Mouse (Mus musculus) liver, embryonic 16.5 days (tissue): Measurements from ENCODE around the gene Wdr95. TPM values are rescaled to one million over a fixed set of nuclear protein-coding genes. Genes with fewer than 3 reads are reported as not detected.
A peak's percentile ranks its signal among the peaks of the same experiment; 100 is the strongest.

Experiments
- ATAC-seq: fragments of 200-750 bp; cut with Nextera tagmentation; 2 replicates; pipeline ENCODE4 v1.8.0; 2017; ENCODE audit warnings: low read depth, mild to moderate bottlenecking, moderate number of reproducible peaks, moderate library complexity
- H3K27ac ChIP-seq: fragments of 300-500 bp; sonication (generic); 2 replicates; pipeline ENCODE4 v1.5.1; 2014; ENCODE audit warnings: mild to moderate bottlenecking, low read length
- H3K27me3 ChIP-seq: fragments of 300-500 bp; sonication (generic); 2 replicates; pipeline ENCODE4 v1.6.1; 2014; ENCODE audit warnings: low read depth, low read length, mixed read lengths; ENCODE audit not compliant: control insufficient read depth, insufficient read depth
- H3K36me3 ChIP-seq: fragments of 300-500 bp; sonication (generic); 2 replicates; pipeline ENCODE4 v1.6.1; 2014; ENCODE audit warnings: mild to moderate bottlenecking; ENCODE audit not compliant: control insufficient read depth, insufficient read depth
- H3K4me1 ChIP-seq: fragments of 300-500 bp; sonication (generic); 2 replicates; pipeline ENCODE4 v1.6.1; 2014; ENCODE audit warnings: low read depth, low read length, mixed read lengths; ENCODE audit not compliant: control insufficient read depth
- H3K4me2 ChIP-seq: fragments of 300-500 bp; sonication (generic); 2 replicates; pipeline ENCODE4 v1.6.1; 2014; ENCODE audit warnings: low read depth, low read length, mixed read lengths
- H3K4me3 ChIP-seq: fragments of 300-500 bp; sonication (generic); 2 replicates; pipeline ENCODE4 v1.5.1; 2014; ENCODE audit warnings: low read depth, mild to moderate bottlenecking, low read length
- H3K9ac ChIP-seq: fragments of 300-500 bp; sonication (generic); 2 replicates; pipeline ENCODE4 v1.6.1; 2014; ENCODE audit warnings: low read depth, low read length
- H3K9me3 ChIP-seq: fragments of 300-500 bp; sonication (generic); replicated peaks from 2 replicates; pipeline ENCODE4 v1.6.1; 2016; ENCODE audit warnings: low read length; ENCODE audit not compliant: control insufficient read depth
- WGBS: fragments of 180-500 bp; shearing (Covaris S2); extraction: QIAGEN DNeasy Blood & Tissue Kit; methylation state at CpG from one replicate; pipeline ENCODE4 v1.1.7; 2014; ENCODE audit not compliant: insufficient replicate concordance; 5-methylcytosine and 5-hydroxymethylcytosine counted together
- polyA plus RNA-seq: library from polyadenylated mRNA; unstranded; fragments of >200 nt; fragmentation: Nextera tagmentation; extraction: Ambion mirVana; gene quantifications from 2 replicates; pipeline ENCODE4 v1.2.1, GENCODE M21; 2015

The Wdr95 gene
- polyA plus RNA-seq, 1 experiment from 2014 or later, result not detected

DNA sequence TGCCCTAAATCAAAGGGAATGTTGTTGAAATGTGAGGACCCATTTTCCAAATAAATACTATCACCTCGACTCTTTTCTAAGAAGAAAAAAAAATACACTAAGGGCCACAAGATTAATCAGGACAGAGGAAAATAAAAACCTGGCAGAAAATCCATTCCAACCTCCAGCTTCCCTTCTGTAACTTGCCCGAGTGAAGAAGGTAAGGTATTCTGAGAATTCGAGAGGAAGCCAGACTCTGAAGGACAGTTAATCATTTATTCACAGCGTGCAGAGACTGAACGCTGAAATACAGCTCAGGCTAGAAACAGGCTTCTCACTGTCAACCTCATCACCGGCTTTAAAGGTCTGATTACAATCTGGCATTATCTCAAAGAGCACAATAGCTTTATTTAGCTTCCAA lies 94.2 kb downstream of the Wdr95 start:
- Histone ChIP-seq H3K27ac (no peak overlapping the region), H3K27me3 (no peaks in the 10 kb centered on the region), H3K9ac (no peak overlapping the region), H3K4me3 (no peak overlapping the region), H3K36me3 (peaks cover 34% of the 10 kb centered on the region), H3K4me1 (peaks cover 14% of the 10 kb centered on the region), H3K9me3 (no peaks in the 10 kb centered on the region), H3K4me2 (no peak overlapping the region)
- ATAC-seq, result no peak
- 56% methylated on average over 6 of the region's 6 CpGs for WGBS

DNA sequence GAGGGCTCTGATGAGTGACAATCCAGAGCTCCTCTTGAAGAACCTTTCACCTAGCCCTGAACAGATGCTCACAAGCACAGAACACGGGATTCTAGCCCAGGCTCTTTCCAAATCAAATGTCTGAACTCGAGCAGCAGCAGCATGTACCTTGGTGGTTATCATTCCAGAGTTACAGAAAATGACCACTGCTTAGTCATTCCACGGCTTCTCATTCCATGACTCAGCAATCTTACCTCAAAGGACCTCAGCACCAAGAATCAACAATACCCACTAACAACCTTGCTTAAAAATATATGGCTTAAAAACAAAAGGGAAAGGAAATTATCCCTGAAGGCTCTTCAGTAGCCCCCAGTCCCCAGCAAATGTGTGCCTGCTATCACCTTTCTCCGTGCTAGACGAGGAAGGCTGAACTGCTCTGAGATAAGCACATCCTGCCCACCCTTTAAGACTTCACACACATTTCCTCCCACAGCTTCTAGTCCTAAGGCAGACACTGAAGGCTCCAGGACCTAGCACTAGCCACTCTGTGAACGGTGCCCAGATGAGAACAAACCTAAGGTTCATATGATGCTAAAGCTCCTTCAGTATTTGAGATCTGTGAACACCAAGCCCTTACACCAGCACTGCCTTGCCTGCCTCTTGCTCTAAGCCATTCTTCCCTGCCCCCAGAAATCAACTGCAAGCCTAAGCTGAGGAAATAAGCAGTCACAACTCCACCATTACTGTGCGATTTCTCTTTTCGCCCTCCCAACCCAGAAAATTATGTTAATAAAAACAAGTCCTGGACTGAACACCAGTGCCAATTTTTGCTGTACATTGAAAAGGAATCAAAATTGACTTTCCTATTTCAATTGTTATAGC lies 95.6 kb downstream of the Wdr95 start:
- Histone ChIP-seq H3K4me1 (peaks cover 14% of the 10 kb centered on the region), H3K9me3 (no peaks in the 10 kb centered on the region), H3K27ac (peak overlapping the region; percentile 82), H3K4me2 (peak overlapping the region; percentile 33), H3K4me3 (no peak overlapping the region), H3K27me3 (no peaks in the 10 kb centered on the region), H3K36me3 (peaks cover 27% of the 10 kb centered on the region), H3K9ac (peak overlapping the region; percentile 4; the same call in 1 of the 2 replicates)
- peak; percentile 89 for ATAC-seq
- WGBS, result 30% methylated on average over 8 of the region's 8 CpGs

GRCm38 (mm10) chr5:149625547-149625946 lies 97.1 kb downstream of the Wdr95 start:
- Histone ChIP-seq H3K27me3 (no peaks in the 10 kb centered on the region), H3K27ac (no peak overlapping the region), H3K9ac (no peak overlapping the region), H3K4me1 (peaks cover 14% of the 10 kb centered on the region), H3K36me3 (peaks cover 28% of the 10 kb centered on the region), H3K9me3 (no peaks in the 10 kb centered on the region), H3K4me3 (no peak overlapping the region), H3K4me2 (no peak overlapping the region)
- no peak for ATAC-seq
- 69% methylated on average over 3 of the region's 3 CpGs for WGBS

DNA sequence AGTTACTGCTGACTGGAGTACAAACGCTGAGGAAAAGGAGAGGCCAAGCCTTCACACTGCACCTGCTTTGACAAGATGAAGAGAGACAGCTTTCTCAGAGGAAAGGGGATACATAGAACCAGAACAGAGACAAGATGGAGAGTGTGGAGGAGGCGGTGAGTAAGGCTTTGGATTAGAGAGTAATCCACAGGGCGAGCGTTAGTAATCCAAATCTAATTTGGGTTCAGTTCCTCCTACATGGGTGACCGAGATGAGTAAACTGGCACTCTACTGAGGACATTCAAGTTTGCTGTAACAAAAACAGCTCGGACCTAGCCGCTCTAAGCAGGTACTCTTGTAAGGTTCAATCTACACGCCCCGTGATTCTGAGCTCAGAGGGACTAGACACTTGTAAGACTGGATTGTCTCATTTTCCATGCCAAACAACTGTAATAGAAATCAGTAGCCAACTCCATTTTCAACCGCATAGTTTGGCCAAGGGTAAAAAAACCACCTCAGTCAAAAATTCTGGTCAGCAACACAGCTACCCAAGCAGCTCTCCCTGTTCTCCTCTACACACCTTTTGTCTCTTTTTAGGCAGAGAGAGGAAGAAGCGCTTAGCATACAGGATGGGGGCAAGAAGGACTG lies 106.0 kb downstream of the Wdr95 start:
- Histone ChIP-seq H3K27ac (no peak overlapping the region), H3K9me3 (no peaks in the 10 kb centered on the region), H3K4me2 (peak overlapping the region; percentile 96), H3K27me3 (no peaks in the 10 kb centered on the region), H3K4me3 (peak overlapping the region; percentile 88), H3K9ac (peak overlapping the region; percentile 78), H3K36me3 (peaks cover 14% of the 10 kb centered on the region; the same call in 1 of the 2 replicates), H3K4me1 (peaks cover 23% of the 10 kb centered on the region)
- no peak for ATAC-seq
- WGBS, result 63% methylated on average over 11 of the region's 11 CpGs

GRCm38 (mm10) chr5:149635556-149635955 lies 107.1 kb downstream of the Wdr95 start:
- Histone ChIP-seq H3K4me2 (peak overlapping the region; percentile 96), H3K9ac (peak overlapping the region; percentile 78), H3K27ac (peak overlapping the region; percentile 68), H3K27me3 (no peaks in the 10 kb centered on the region), H3K4me1 (peaks cover 23% of the 10 kb centered on the region), H3K4me3 (peak overlapping the region; percentile 88), H3K36me3 (peaks cover 10% of the 10 kb centered on the region; the same call in 1 of the 2 replicates), H3K9me3 (no peaks in the 10 kb centered on the region)
- WGBS, result under 1% methylated on average over 24 of the region's 24 CpGs
- no peak for ATAC-seq

- H3K9ac ChIP-seq, result peak within 1 kb of the TSS; percentile 78
- peak; percentile 97 for ATAC-seq
- peaks cover 23% of the 10 kb centered on the region for H3K4me1 ChIP-seq
- H3K27me3 ChIP-seq, result no peaks in the 10 kb centered on the region
- H3K36me3 ChIP-seq, result peaks cover 6% of the 10 kb centered on the region; the same call in 1 of the 2 replicates
- peak within 1 kb of the TSS; percentile 96 for H3K4me2 ChIP-seq
- peak within 1 kb of the TSS; percentile 88 for H3K4me3 ChIP-seq
- under 1% methylated on average over 56 of the region's 60 CpGs for WGBS
- peak within 1 kb of the TSS; percentile 68 for H3K27ac ChIP-seq
- no peaks in the 10 kb centered on the region for H3K9me3 ChIP-seq
Measured at GRCm38 (mm10) chr5:149636075-149636920, 107.8 kb downstream of the Wdr95 start, which contains the start of gene Hsph1. Hsph1 (minus strand) TSS chr5:149636376.

- H3K4me2 ChIP-seq, result peak overlapping the region; percentile 96
- WGBS, result 57% methylated on average over 8 of the region's 8 CpGs
- no peak overlapping the region for H3K27ac ChIP-seq
- H3K27me3 ChIP-seq, result no peaks in the 10 kb centered on the region
- H3K36me3 ChIP-seq, result 0 out of 2 replicates have a peak, but pooled peaks cover 3% of the 10 kb centered on the region
- H3K9me3 ChIP-seq, result no peaks in the 10 kb centered on the region
- no peak for ATAC-seq
- H3K4me3 ChIP-seq, result no peak overlapping the region; the same call in 1 of the 2 replicates
- no peak overlapping the region for H3K9ac ChIP-seq
- H3K4me1 ChIP-seq, result peaks cover 23% of the 10 kb centered on the region
Measured at GRCm38 (mm10) chr5:149637306-149637705, 108.8 kb downstream of the Wdr95 start.

GRCm38 (mm10) chr5:149641277-149641892 lies 112.9 kb downstream of the Wdr95 start:
- ATAC-seq, result no peak
- no peaks in the 10 kb centered on the region for H3K27me3 ChIP-seq
- no peaks in the 10 kb centered on the region for H3K9me3 ChIP-seq
- no peak overlapping the region for H3K4me3 ChIP-seq
- WGBS, result 68% methylated on average over 8 of the region's 8 CpGs
- H3K9ac ChIP-seq, result no peak overlapping the region
- no peak overlapping the region for H3K27ac ChIP-seq
- no peaks in the 10 kb centered on the region for H3K36me3 ChIP-seq
- no peak overlapping the region for H3K4me2 ChIP-seq
- peaks cover 7% of the 10 kb centered on the region for H3K4me1 ChIP-seq
